Mouse (Mus musculus): Measurements from ENCODE around the gene Pnkp. TPM values are rescaled to one million over a fixed set of nuclear protein-coding genes. Genes with fewer than 3 reads are reported as not detected.

Pnkp gene
- polyA plus RNA-seq (2011; ENCODE audit: insufficient read depth, insufficient read length, low replicate concordance, missing spikeins) = 97.5 and 261 TPM in 2 replicates

DNA sequence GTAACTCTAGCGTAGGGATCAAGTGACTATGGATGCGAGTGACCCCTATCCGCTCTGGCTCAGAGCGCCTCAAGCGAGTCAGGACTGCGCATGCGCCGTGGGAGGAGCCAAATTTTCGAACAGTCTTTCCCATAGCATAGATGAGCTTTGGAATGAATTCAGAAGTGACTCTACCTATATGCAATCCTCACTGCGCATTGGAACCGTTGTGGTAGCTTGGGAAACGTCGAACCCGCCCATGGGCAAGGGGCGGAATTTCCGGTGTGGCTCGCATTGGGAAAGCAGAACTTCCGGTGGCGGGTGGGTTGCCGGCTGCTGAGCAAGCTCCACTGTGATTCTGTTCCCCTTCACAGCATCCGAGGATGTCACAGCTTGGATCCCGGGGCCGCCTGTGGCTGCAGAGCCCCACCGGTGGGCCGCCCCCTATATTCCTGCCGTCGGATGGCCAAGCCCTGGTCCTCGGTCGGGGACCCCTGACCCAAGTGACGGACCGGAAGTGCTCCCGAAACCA, at the start of gene Pnkp:
Gene Pnkp (plus strand): TSS at position 98 of the 511 bp plus-strand sequence.
- WGBS = under 1% methylated on average over 32 of the region's 32 CpGs
- Histone ChIP-seq H3K27ac (ENCODE audit: control insufficient read depth, insufficient read depth, low read depth, low read length, poor library complexity) (peak within 1 kb of the TSS; percentile 88), H3K4me1 (ENCODE audit: control insufficient read depth, insufficient read depth, low read length) (peaks cover 4% of the 10 kb centered on the region; the same call in 1 of the 2 replicates), H3K4me3 (replicated peaks; ENCODE audit: control insufficient read depth, low read depth, low read length) (peak within 1 kb of the TSS; percentile 87)
- no peak; the same call in 1 of the 2 replicates for TF ChIP-seq CTCF (IDR thresholded peaks at IDR 0.05; ENCODE audit: control insufficient read depth, insufficient read depth, low read length)
- TF ChIP-seq POLR2A (IDR thresholded peaks at IDR 0.05; ENCODE audit: borderline replicate concordance, control insufficient read depth, low read depth, low read length) = peak; percentile 85

- H3K27ac ChIP-seq (ENCODE audit: control insufficient read depth, insufficient read depth, low read depth, low read length, poor library complexity) = no peak overlapping the region
- TF ChIP-seq CTCF (IDR thresholded peaks at IDR 0.05; ENCODE audit: control insufficient read depth, insufficient read depth, low read length) (no peak), POLR2A (IDR thresholded peaks at IDR 0.05; ENCODE audit: borderline replicate concordance, control insufficient read depth, low read depth, low read length) (no peak)
- H3K4me1 ChIP-seq (ENCODE audit: control insufficient read depth, insufficient read depth, low read length) = no peaks in the 10 kb centered on the region
- no peak overlapping the region for H3K4me3 ChIP-seq (replicated peaks; ENCODE audit: control insufficient read depth, low read depth, low read length)
- WGBS = 44% methylated on average over 2 of the region's 2 CpGs
Measured at GRCm38 (mm10) chr7:44808927-44809326, 48.0 kb upstream of the Pnkp start.

DNA sequence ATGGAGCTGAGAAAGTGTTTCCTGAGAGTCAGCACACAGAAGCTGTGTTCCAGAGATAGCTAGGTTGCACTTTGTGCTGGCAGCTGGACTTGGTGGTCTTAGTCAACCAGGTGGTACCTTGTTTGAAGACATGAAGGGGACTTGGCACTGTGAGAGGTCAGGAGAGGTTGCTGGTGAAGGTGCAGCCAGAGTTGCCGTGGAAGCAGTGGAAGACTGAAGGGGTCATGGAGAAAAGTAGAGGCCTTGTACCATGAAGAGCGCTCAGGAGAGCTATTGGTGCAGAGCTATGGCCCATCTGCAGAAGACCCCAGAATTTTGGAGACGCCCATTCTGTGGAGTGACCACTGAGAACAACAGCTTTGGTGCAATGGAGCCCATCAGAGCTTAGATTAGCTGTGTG, 47.5 kb upstream of the Pnkp start:
- no peaks in the 10 kb centered on the region for H3K4me1 ChIP-seq (ENCODE audit: control insufficient read depth, insufficient read depth, low read length)
- H3K4me3 ChIP-seq (replicated peaks; ENCODE audit: control insufficient read depth, low read depth, low read length) = no peak overlapping the region
- no peak overlapping the region for H3K27ac ChIP-seq (ENCODE audit: control insufficient read depth, insufficient read depth, low read depth, low read length, poor library complexity)
- TF ChIP-seq POLR2A (IDR thresholded peaks at IDR 0.05; ENCODE audit: borderline replicate concordance, control insufficient read depth, low read depth, low read length) (no peak), CTCF (IDR thresholded peaks at IDR 0.05; ENCODE audit: control insufficient read depth, insufficient read depth, low read length) (no peak)
- 83% methylated on average over 3 of the region's 3 CpGs for WGBS

- Histone ChIP-seq H3K4me1 (ENCODE audit: control insufficient read depth, insufficient read depth, low read length) (peaks cover 2% of the 10 kb centered on the region), H3K4me3 (replicated peaks; ENCODE audit: control insufficient read depth, low read depth, low read length) (no peak overlapping the region), H3K27ac (ENCODE audit: control insufficient read depth, insufficient read depth, low read depth, low read length, poor library complexity) (no peak overlapping the region)
- 74% methylated on average over 4 of the region's 4 CpGs for WGBS
- TF ChIP-seq POLR2A (IDR thresholded peaks at IDR 0.05; ENCODE audit: borderline replicate concordance, control insufficient read depth, low read depth, low read length) (no peak), CTCF (IDR thresholded peaks at IDR 0.05; ENCODE audit: control insufficient read depth, insufficient read depth, low read length) (no peak)
Measured at GRCm38 (mm10) chr7:44810365-44810764, 46.6 kb upstream of the Pnkp start.

GRCm38 (mm10) chr7:44810819-44811557, 46.0 kb upstream of the Pnkp start:
- Histone ChIP-seq H3K27ac (ENCODE audit: control insufficient read depth, insufficient read depth, low read depth, low read length, poor library complexity) (no peak overlapping the region), H3K4me3 (replicated peaks; ENCODE audit: control insufficient read depth, low read depth, low read length) (no peak overlapping the region), H3K4me1 (ENCODE audit: control insufficient read depth, insufficient read depth, low read length) (peaks cover 2% of the 10 kb centered on the region)
- 86% methylated on average over 7 of the region's 7 CpGs for WGBS
- no peak for TF ChIP-seq POLR2A (IDR thresholded peaks at IDR 0.05; ENCODE audit: borderline replicate concordance, control insufficient read depth, low read depth, low read length)
- TF ChIP-seq CTCF (IDR thresholded peaks at IDR 0.05; ENCODE audit: control insufficient read depth, insufficient read depth, low read length) = no peak

- H3K27ac ChIP-seq (ENCODE audit: control insufficient read depth, insufficient read depth, low read depth, low read length, poor library complexity) = no peak overlapping the region
Measured at GRCm38 (mm10) chr7:44812651-44813325, 44.2 kb upstream of the Pnkp start.

DNA sequence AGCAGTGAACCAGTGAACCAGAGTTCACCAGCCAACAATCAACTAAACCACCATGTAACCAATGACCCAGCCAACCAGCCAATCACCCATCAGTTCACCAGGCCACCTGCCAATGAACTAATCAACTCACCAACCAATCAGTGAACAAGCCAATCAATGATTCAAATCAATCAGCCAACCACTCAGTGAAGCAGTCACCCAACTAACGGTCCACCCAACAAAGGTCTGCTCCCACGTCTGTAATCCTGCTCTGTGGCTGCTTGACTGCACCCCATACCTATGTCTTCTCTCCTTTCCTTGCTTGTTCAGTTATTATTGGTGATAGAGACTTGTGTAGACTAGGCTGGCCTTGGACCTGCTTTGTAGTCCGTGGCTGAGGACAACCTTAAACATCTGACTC, 43.0 kb upstream of the Pnkp start:
- H3K4me3 ChIP-seq (replicated peaks; ENCODE audit: control insufficient read depth, low read depth, low read length) = no peak overlapping the region
- peaks cover 4% of the 10 kb centered on the region for H3K4me1 ChIP-seq (ENCODE audit: control insufficient read depth, insufficient read depth, low read length)
- WGBS = 85% methylated on average over 3 of the region's 3 CpGs
- TF ChIP-seq CTCF (IDR thresholded peaks at IDR 0.05; ENCODE audit: control insufficient read depth, insufficient read depth, low read length) = no peak
- no peak for TF ChIP-seq POLR2A (IDR thresholded peaks at IDR 0.05; ENCODE audit: borderline replicate concordance, control insufficient read depth, low read depth, low read length)
- no peak overlapping the region for H3K27ac ChIP-seq (ENCODE audit: control insufficient read depth, insufficient read depth, low read depth, low read length, poor library complexity)

More at GRCm38 (mm10) chr7:44812651-44813325, 44.2 kb upstream of the Pnkp start:
- H3K4me3 ChIP-seq (replicated peaks; ENCODE audit: control insufficient read depth, low read depth, low read length) = no peak overlapping the region
- TF ChIP-seq POLR2A (IDR thresholded peaks at IDR 0.05; ENCODE audit: borderline replicate concordance, control insufficient read depth, low read depth, low read length) (no peak), CTCF (IDR thresholded peaks at IDR 0.05; ENCODE audit: control insufficient read depth, insufficient read depth, low read length) (no peak)
- H3K4me1 ChIP-seq (ENCODE audit: control insufficient read depth, insufficient read depth, low read length) = peaks cover 2% of the 10 kb centered on the region
- WGBS = 90% methylated on average over 20 of the region's 20 CpGs

DNA sequence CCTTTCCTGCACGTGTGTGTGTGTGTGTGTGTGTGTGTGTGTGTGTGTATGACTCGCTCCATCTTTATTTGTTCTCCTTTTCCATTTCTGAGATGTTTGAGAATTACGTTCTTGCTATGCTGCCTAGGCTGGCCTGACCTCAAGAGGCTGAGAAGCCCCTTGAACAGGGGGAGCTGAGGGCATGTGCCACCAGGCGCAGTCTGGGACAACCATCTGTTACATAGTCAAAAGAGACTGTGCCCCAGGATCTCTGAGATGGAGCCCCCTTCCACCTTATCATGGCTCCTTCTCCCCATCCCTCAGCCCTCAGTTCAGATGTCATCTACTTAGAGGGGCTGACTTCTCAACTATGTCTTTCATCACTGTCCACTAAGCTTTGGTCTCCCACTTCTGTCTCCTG, 42.5 kb upstream of the Pnkp start:
- 80% methylated on average over 4 of the region's 4 CpGs for WGBS
- TF ChIP-seq POLR2A (IDR thresholded peaks at IDR 0.05; ENCODE audit: borderline replicate concordance, control insufficient read depth, low read depth, low read length) (no peak), CTCF (IDR thresholded peaks at IDR 0.05; ENCODE audit: control insufficient read depth, insufficient read depth, low read length) (no peak)
- Histone ChIP-seq H3K27ac (ENCODE audit: control insufficient read depth, insufficient read depth, low read depth, low read length, poor library complexity) (no peak overlapping the region), H3K4me3 (replicated peaks; ENCODE audit: control insufficient read depth, low read depth, low read length) (no peak overlapping the region), H3K4me1 (ENCODE audit: control insufficient read depth, insufficient read depth, low read length) (peaks cover 4% of the 10 kb centered on the region)

All from bone marrow, adult 2 months (tissue).